Mouse (Mus musculus): Measurements from ENCODE around the gene Trpt1.

GRCm38 (mm10) chr19:6956461-6956860 is 39.5 kb upstream of the Trpt1 start:
- TF ChIP-seq CTCF (IDR thresholded peaks at IDR 0.05; ENCODE audit: low read depth) (no peak), EP300 (IDR thresholded peaks at IDR 0.05; ENCODE audit: low read depth) (no peak)

Measured in liver, postnatal 0 days (tissue).